Mouse (Mus musculus): Measurements from ENCODE around the gene Smim13.

- TF ChIP-seq CTCF (IDR thresholded peaks at IDR 0.05; ENCODE audit: borderline replicate concordance, control insufficient read depth, extremely low read depth, insufficient read depth, low read length, poor library complexity): no peak
- TF ChIP-seq POLR2A (IDR thresholded peaks at IDR 0.05; ENCODE audit: control insufficient read depth, extremely low read depth, insufficient read depth, low read length, poor library complexity): no peak
These were observed 33.4 kb upstream of the Smim13 start for GRCm38 (mm10) chr13:41216236-41216635.
